Mouse (Mus musculus) limb, embryonic 11.5 days (tissue): ENCODE data around the gene Slc44a3. TPM values are rescaled to one million over a fixed set of nuclear protein-coding genes. Genes with fewer than 3 reads are reported as not detected.

ENCODE experiments used
- ATAC-seq: fragments of 200-750 bp; cut with Nextera tagmentation; 2 replicates; pipeline ENCODE4 v1.8.0; 2017; ENCODE audit warnings: low read depth; ENCODE audit not compliant: insufficient number of reproducible peaks, low FRiP score, low TSS enrichment
- DNase-seq: peaks from one replicate; pipeline ENCODE4 v3.0.0-alpha.2; 2015; ENCODE audit warnings: low spot score
- H3K27ac ChIP-seq: fragments of 300-500 bp; sonication (generic); replicated peaks from 2 replicates; pipeline ENCODE4 v1.5.1; 2014; ENCODE audit warnings: low read depth, mild to moderate bottlenecking, low read length
- H3K27me3 ChIP-seq: fragments of 300-500 bp; sonication (generic); 2 replicates; pipeline ENCODE4 v1.6.1; 2014; ENCODE audit warnings: mild to moderate bottlenecking, low read length, mixed read lengths; ENCODE audit not compliant: control insufficient read depth, insufficient read depth
- H3K36me3 ChIP-seq: fragments of 300-500 bp; sonication (generic); 2 replicates; pipeline ENCODE4 v1.6.1; 2014; ENCODE audit warnings: mild to moderate bottlenecking, low read length, moderate library complexity, mixed read lengths; ENCODE audit not compliant: control insufficient read depth, insufficient read depth
- H3K4me1 ChIP-seq: fragments of 300-500 bp; sonication (generic); 2 replicates; pipeline ENCODE4 v1.6.1; 2014; ENCODE audit warnings: low read length, mixed read lengths; ENCODE audit not compliant: control insufficient read depth, insufficient read depth
- H3K4me2 ChIP-seq: fragments of 300-500 bp; sonication (generic); 2 replicates; pipeline ENCODE4 v1.6.1; 2014; ENCODE audit warnings: low read depth, mild to moderate bottlenecking, moderate library complexity; ENCODE audit not compliant: severe bottlenecking
- H3K4me3 ChIP-seq: fragments of 300-500 bp; sonication (generic); 2 replicates; pipeline ENCODE4 v1.5.1; 2014; ENCODE audit warnings: low read depth, low read length
- H3K9ac ChIP-seq: fragments of 300-500 bp; sonication (generic); 2 replicates; pipeline ENCODE4 v1.6.1; 2014; ENCODE audit warnings: mild to moderate bottlenecking, low read length
- H3K9me3 ChIP-seq: fragments of 300-500 bp; sonication (generic); 2 replicates; pipeline ENCODE4 v1.6.1; 2016; ENCODE audit warnings: low read length; ENCODE audit not compliant: control insufficient read depth
- WGBS: fragments of 180-500 bp; shearing (Covaris S2); extraction: QIAGEN DNeasy Blood & Tissue Kit; methylation state at CpG from one replicate; pipeline ENCODE4 v1.1.7; 2014; 5-methylcytosine and 5-hydroxymethylcytosine counted together
- polyA plus RNA-seq: library from polyadenylated mRNA; unstranded; fragments of >200 nt; fragmentation: Nextera tagmentation; extraction: Ambion mirVana; gene quantifications from 2 replicates; pipeline ENCODE4 v1.2.1, GENCODE M21; 2014

Gene Slc44a3
- polyA plus RNA-seq, 1 experiment from 2014 or later, result 0.75 TPM

- H3K27me3 ChIP-seq, result peaks cover 1% of the 10 kb centered on the region; the same call in 1 of the 2 replicates
- no peak overlapping the region for H3K4me3 ChIP-seq
- no peaks in the 10 kb centered on the region for H3K9me3 ChIP-seq
- H3K27ac ChIP-seq, result no peak overlapping the region
- H3K36me3 ChIP-seq, result no peaks in the 10 kb centered on the region
- H3K4me2 ChIP-seq, result no peak overlapping the region
- no peaks in the 10 kb centered on the region for H3K4me1 ChIP-seq
- 67% methylated on average over 17 of the region's 17 CpGs for WGBS
- ATAC-seq (no peak), DNase-seq (no peak)
- H3K9ac ChIP-seq, result no peak overlapping the region
These were observed 5.8 kb downstream of the Slc44a3 start for GRCm38 (mm10) chr3:121526096-121527093.

DNA sequence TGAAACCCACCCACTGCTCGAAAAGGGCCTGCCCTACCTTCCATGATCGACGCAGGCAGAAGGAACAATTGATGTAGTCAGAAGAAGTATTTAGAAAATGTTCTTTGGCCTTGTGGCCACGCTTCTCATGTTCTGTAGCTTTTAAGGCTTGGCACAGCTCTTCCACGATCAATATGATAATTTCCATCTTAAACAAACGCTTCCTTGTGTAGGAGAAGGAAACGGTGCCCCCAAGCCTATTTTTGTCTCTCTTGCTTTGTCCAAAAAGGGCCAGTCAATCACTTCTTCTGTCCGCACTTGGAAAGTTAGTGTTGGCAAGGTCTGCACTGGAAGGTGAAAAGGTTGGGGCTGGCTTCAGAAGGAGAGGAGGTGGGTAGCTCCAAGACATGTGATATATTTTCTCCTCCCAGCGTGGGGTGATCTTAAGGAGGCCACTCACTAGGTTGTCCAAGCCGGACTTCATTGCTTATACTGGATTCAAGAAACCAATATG is 10.5 kb downstream of the Slc44a3 start:
- no peak for ATAC-seq
- H3K36me3 ChIP-seq, result no peaks in the 10 kb centered on the region
- WGBS, result 87% methylated on average over 10 of the region's 10 CpGs

GRCm38 (mm10) chr3:121521123-121521522 is 11.1 kb downstream of the Slc44a3 start:
- no peak overlapping the region for H3K27ac ChIP-seq
- 89% methylated on average over 3 of the region's 3 CpGs for WGBS
- ATAC-seq, result no peak
- H3K4me1 ChIP-seq, result no peaks in the 10 kb centered on the region
- H3K9ac ChIP-seq, result no peak overlapping the region
- DNase-seq, result no peak
- H3K4me3 ChIP-seq, result no peak overlapping the region
- no peaks in the 10 kb centered on the region for H3K36me3 ChIP-seq
- no peak overlapping the region for H3K4me2 ChIP-seq
- no peaks in the 10 kb centered on the region for H3K27me3 ChIP-seq
- no peaks in the 10 kb centered on the region for H3K9me3 ChIP-seq

More for the DNA sequence above, 10.5 kb downstream of the Slc44a3 start:
- H3K9me3 ChIP-seq, result no peaks in the 10 kb centered on the region
- DNase-seq, result no peak
- no peak overlapping the region for H3K4me2 ChIP-seq
- H3K4me1 ChIP-seq, result no peaks in the 10 kb centered on the region
- H3K27me3 ChIP-seq, result no peaks in the 10 kb centered on the region
- H3K4me3 ChIP-seq, result no peak overlapping the region
- no peak overlapping the region for H3K9ac ChIP-seq
- no peak overlapping the region for H3K27ac ChIP-seq

- WGBS, result 95% methylated on average over 8 of the region's 8 CpGs
- ATAC-seq, result no peak
These were observed 15.2 kb downstream of the Slc44a3 start for GRCm38 (mm10) chr3:121517030-121517429.

GRCm38 (mm10) chr3:121509141-121509540 is 23.1 kb downstream of the Slc44a3 start:
- DNase-seq, result no peak
- no peak overlapping the region for H3K4me2 ChIP-seq
- WGBS, result 55% methylated on average over 5 of the region's 5 CpGs
- no peaks in the 10 kb centered on the region for H3K9me3 ChIP-seq
- no peak for ATAC-seq
- H3K36me3 ChIP-seq, result no peaks in the 10 kb centered on the region
- no peak overlapping the region for H3K4me3 ChIP-seq
- H3K27me3 ChIP-seq, result no peaks in the 10 kb centered on the region
- no peak overlapping the region for H3K9ac ChIP-seq
- no peak overlapping the region for H3K27ac ChIP-seq
- H3K4me1 ChIP-seq, result no peaks in the 10 kb centered on the region

More at GRCm38 (mm10) chr3:121517030-121517429, 15.2 kb downstream of the Slc44a3 start:
- Histone ChIP-seq H3K36me3 (no peaks in the 10 kb centered on the region), H3K9ac (no peak overlapping the region), H3K9me3 (no peaks in the 10 kb centered on the region), H3K4me1 (no peaks in the 10 kb centered on the region), H3K27me3 (no peaks in the 10 kb centered on the region), H3K4me3 (no peak overlapping the region), H3K27ac (no peak overlapping the region), H3K4me2 (no peak overlapping the region)
- no peak for DNase-seq

- H3K27me3 ChIP-seq, result no peaks in the 10 kb centered on the region
- H3K9ac ChIP-seq, result no peak overlapping the region
These were observed 24.5 kb downstream of the Slc44a3 start for GRCm38 (mm10) chr3:121507678-121508077.

GRCm38 (mm10) chr3:121506756-121507155 is 25.4 kb downstream of the Slc44a3 start:
- no peak for ATAC-seq
- 90% methylated on average over 7 of the region's 7 CpGs for WGBS
- H3K27ac ChIP-seq, result no peak overlapping the region

More at GRCm38 (mm10) chr3:121507678-121508077, 24.5 kb downstream of the Slc44a3 start:
- Histone ChIP-seq H3K9me3 (no peaks in the 10 kb centered on the region), H3K36me3 (no peaks in the 10 kb centered on the region), H3K4me3 (no peak overlapping the region), H3K4me2 (no peak overlapping the region), H3K4me1 (no peaks in the 10 kb centered on the region), H3K27ac (no peak overlapping the region)
- ATAC-seq, result no peak
- no peak for DNase-seq
- WGBS, result 92% methylated on average over 14 of the region's 14 CpGs

DNA sequence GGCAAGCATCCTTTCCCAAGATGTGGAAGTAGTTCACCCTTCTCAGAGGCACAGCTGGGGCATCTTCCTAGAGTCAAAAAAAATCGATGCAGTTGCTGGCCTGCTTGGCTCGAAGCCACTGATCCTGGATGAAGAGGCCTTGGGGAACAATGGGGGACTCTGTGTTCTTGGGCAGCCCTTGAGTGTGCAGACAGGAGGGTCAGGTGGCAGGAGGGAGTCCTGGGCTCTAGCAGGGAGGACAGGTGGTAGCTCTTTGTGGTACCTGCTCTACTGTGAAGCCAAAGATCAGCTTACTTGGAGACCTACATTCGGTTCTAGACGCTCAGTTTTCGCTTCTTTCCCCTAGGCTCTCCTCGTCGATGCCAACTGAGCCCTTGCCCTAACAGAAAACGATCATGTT is 26.0 kb downstream of the Slc44a3 start:
- no peaks in the 10 kb centered on the region for H3K27me3 ChIP-seq
- H3K9me3 ChIP-seq, result no peaks in the 10 kb centered on the region
- no peak for DNase-seq
- WGBS, result 91% methylated on average over 8 of the region's 8 CpGs
- H3K4me3 ChIP-seq, result no peak overlapping the region
- no peak for ATAC-seq
- no peaks in the 10 kb centered on the region for H3K4me1 ChIP-seq
- no peak overlapping the region for H3K9ac ChIP-seq
- H3K4me2 ChIP-seq, result no peak overlapping the region
- H3K27ac ChIP-seq, result no peak overlapping the region
- no peaks in the 10 kb centered on the region for H3K36me3 ChIP-seq

More at GRCm38 (mm10) chr3:121506756-121507155, 25.4 kb downstream of the Slc44a3 start:
- H3K27me3 ChIP-seq, result no peaks in the 10 kb centered on the region
- no peak overlapping the region for H3K4me2 ChIP-seq
- no peak overlapping the region for H3K9ac ChIP-seq
- no peaks in the 10 kb centered on the region for H3K36me3 ChIP-seq
- no peaks in the 10 kb centered on the region for H3K9me3 ChIP-seq
- H3K4me3 ChIP-seq, result no peak overlapping the region
- H3K4me1 ChIP-seq, result no peaks in the 10 kb centered on the region
- DNase-seq, result no peak
